Mouse (Mus musculus): ENCODE data around the gene Pold4.

DNA sequence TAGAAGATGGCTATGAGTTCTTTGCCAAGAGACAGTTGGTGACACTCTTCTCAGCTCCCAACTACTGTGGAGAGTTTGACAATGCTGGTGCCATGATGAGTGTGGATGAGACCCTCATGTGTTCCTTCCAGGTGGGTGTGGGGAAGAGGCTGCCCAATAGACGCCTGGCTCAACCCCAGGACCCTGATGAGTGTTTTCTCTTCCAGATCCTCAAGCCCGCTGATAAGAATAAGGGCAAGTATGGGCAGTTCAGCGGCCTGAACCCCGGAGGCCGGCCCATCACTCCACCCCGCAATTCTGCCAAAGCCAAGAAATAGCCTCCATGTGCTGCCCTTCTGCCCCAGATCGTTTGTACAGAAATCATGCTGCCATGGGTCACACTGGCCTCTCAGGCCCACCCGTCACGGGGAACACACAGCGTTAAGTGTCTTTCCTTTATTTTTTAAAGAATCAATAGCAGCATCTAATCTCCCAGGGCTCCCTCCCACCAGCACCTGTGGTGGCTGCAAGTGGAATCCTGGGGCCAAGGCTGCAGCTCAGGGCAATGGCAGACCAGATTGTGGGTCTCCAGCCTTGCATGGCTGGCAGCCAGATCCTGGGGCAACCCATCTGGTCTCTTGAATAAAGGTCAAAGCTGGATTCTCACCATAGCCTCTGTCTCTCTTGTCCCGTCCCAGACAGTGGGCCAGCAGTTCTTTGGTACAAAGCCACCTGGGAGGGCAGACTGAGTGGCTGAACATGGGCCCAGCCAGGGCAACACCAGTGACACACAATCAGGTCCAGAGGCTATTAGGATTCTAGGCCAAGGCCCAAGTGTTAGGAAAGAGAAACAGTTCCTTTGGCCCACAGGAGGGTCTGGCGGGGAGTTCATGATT is 36.7 kb upstream of the Pold4 start:
- TF ChIP-seq CTCF (IDR thresholded peaks at IDR 0.05; ENCODE audit: control insufficient read depth, insufficient read depth, insufficient replicate concordance, low read depth, low read length) (no peak), POLR2A (IDR thresholded peaks at IDR 0.05; ENCODE audit: control insufficient read depth, low read depth, low read length) (no peak)
